Mouse (Mus musculus) midbrain, embryonic 12.5 days (tissue): ENCODE results near the gene Lmntd1. TPM values are rescaled to one million over a fixed set of nuclear protein-coding genes. Genes with fewer than 3 reads are reported as not detected.

Experiments used
- ATAC-seq: fragments of 200-750 bp; cut with Nextera tagmentation; 2 replicates; pipeline ENCODE4 v1.8.0; 2017; ENCODE audit warnings: low read depth, moderate TSS enrichment, moderate library complexity; ENCODE audit not compliant: low FRiP score
- H3K27ac ChIP-seq: fragments of 300-500 bp; sonication (generic); replicated peaks from 2 replicates; pipeline ENCODE4 v1.5.1; 2016; ENCODE audit warnings: mild to moderate bottlenecking
- H3K27me3 ChIP-seq: fragments of 300-500 bp; sonication (generic); 2 replicates; pipeline ENCODE4 v1.6.1; 2016; ENCODE audit warnings: mild to moderate bottlenecking
- H3K36me3 ChIP-seq: fragments of 300-500 bp; sonication (generic); 2 replicates; pipeline ENCODE4 v1.6.1; 2016
- H3K4me1 ChIP-seq: fragments of 300-500 bp; sonication (generic); 2 replicates; pipeline ENCODE4 v1.6.1; 2016
- H3K4me2 ChIP-seq: fragments of 300-500 bp; sonication (generic); replicated peaks from 2 replicates; pipeline ENCODE4 v1.6.1; 2016; ENCODE audit warnings: mild to moderate bottlenecking, moderate library complexity
- H3K4me3 ChIP-seq: fragments of 300-500 bp; sonication (generic); 2 replicates; pipeline ENCODE4 v1.5.1; 2016; ENCODE audit warnings: mild to moderate bottlenecking
- H3K9ac ChIP-seq: fragments of 300-500 bp; sonication (generic); replicated peaks from 2 replicates; pipeline ENCODE4 v1.6.1; 2016; ENCODE audit warnings: mild to moderate bottlenecking, moderate library complexity
- H3K9me3 ChIP-seq: fragments of 300-500 bp; sonication (generic); 2 replicates; pipeline ENCODE4 v1.6.1; 2016; ENCODE audit warnings: mild to moderate bottlenecking
- WGBS: fragments of 180-500 bp; shearing (Covaris S2); methylation state at CpG from one replicate; pipeline ENCODE4 v1.1.7; 2016; 5-methylcytosine and 5-hydroxymethylcytosine counted together
- polyA plus RNA-seq: library from polyadenylated mRNA; unstranded; fragments of >200 nt; fragmentation: Nextera tagmentation; extraction: Ambion mirVana; gene quantifications from 2 replicates; pipeline ENCODE4 v1.2.1, GENCODE M21; 2016

Lmntd1 gene
- polyA plus RNA-seq, 1 experiment from 2014 or later: 0.46 TPM

GRCm38 (mm10) chr6:145441416-145442110 lies 172.6 kb downstream of the Lmntd1 start:
- Histone ChIP-seq H3K9me3 (no peaks in the 10 kb centered on the region), H3K9ac (no peak overlapping the region), H3K4me1 (no peaks in the 10 kb centered on the region), H3K27me3 (no peaks in the 10 kb centered on the region), H3K4me2 (no peak overlapping the region), H3K27ac (no peak overlapping the region), H3K36me3 (no peaks in the 10 kb centered on the region), H3K4me3 (no peak overlapping the region)
- no peak for ATAC-seq
- 70% methylated on average over 18 of the region's 18 CpGs for WGBS

- H3K4me1 ChIP-seq: no peaks in the 10 kb centered on the region
- no peak for ATAC-seq
- H3K9ac ChIP-seq: no peak overlapping the region
- no peaks in the 10 kb centered on the region for H3K9me3 ChIP-seq
- H3K4me3 ChIP-seq: no peak overlapping the region
- no peaks in the 10 kb centered on the region for H3K36me3 ChIP-seq
- H3K27ac ChIP-seq: no peak overlapping the region
- H3K4me2 ChIP-seq: no peak overlapping the region
- 90% methylated on average over 5 of the region's 5 CpGs for WGBS
- no peaks in the 10 kb centered on the region for H3K27me3 ChIP-seq
Measured at GRCm38 (mm10) chr6:145438851-145439250, 175.3 kb downstream of the Lmntd1 start.

DNA sequence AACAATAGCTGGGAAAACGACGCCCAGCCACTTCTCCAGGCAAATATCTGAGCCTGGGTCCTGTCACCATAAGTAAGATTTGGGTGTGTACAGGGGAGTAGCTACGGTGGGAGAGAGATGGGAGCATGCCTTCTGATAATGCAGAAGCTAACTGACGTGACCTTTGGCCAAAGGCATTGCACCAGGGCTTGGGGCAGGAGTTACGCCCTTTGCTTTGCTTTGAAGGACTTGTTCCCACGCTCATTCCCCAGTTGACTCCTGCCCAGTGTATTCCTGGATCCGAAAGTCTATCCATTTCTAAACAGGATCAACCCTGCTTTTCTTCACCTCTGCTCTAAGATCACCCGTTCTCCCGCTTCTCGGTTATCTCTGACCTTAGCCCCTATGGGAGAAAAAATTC lies 178.4 kb downstream of the Lmntd1 start:
- no peak for ATAC-seq
- WGBS: 82% methylated on average over 10 of the region's 10 CpGs
- H3K36me3 ChIP-seq: no peaks in the 10 kb centered on the region
- H3K27ac ChIP-seq: no peak overlapping the region
- H3K4me2 ChIP-seq: no peak overlapping the region
- H3K9ac ChIP-seq: no peak overlapping the region
- no peak overlapping the region for H3K4me3 ChIP-seq
- no peaks in the 10 kb centered on the region for H3K27me3 ChIP-seq
- 0 out of 2 replicates have a peak, but pooled peaks cover 5% of the 10 kb centered on the region for H3K4me1 ChIP-seq
- H3K9me3 ChIP-seq: no peaks in the 10 kb centered on the region

DNA sequence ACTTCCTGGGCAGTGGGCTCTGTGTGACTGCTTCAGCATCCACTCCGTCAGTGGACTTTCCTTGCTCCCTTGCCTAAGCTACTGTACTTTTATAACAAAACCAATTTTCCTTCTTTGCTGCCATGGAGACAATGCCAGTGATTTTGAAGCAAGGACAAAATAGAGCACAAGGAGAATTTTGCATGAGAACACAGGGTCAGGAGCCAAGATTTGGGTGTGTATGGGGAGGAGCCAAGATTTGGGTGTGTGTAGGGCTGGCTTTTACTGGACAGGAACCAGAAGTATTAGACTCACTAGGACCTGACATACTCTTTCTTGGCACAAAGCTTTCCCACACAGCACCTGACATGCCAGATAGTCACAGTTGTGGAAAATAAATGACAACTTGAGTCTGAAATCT lies 179.0 kb downstream of the Lmntd1 start:
- Histone ChIP-seq H3K36me3 (no peaks in the 10 kb centered on the region), H3K4me2 (no peak overlapping the region), H3K27ac (no peak overlapping the region), H3K4me3 (no peak overlapping the region), H3K9me3 (no peaks in the 10 kb centered on the region), H3K4me1 (0 out of 2 replicates have a peak, but pooled peaks cover 5% of the 10 kb centered on the region), H3K9ac (no peak overlapping the region), H3K27me3 (no peaks in the 10 kb centered on the region)
- 86% methylated on average over 1 of the region's 1 CpGs for WGBS
- ATAC-seq: no peak

DNA sequence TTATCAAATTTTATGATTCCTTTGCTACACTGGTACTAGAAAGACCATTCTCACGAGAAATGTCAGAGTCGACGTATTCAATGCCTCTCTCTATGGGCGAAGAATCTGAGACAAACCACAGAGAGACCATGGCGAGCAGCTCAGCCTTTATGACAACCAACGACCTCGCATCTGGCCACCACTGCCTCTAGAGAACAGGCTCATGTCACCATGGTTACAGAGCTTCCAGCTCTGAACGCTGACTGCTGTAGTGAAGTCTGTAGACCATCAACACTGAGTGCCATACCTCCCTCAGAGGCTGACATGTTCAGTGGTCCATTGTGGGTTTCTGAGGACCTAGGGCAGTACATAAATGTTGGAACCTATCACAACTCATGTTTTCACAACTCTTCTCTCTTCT lies 180.2 kb downstream of the Lmntd1 start:
- Histone ChIP-seq H3K27ac (no peak overlapping the region), H3K9me3 (no peaks in the 10 kb centered on the region), H3K9ac (no peak overlapping the region), H3K36me3 (no peaks in the 10 kb centered on the region), H3K27me3 (no peaks in the 10 kb centered on the region), H3K4me1 (0 out of 2 replicates have a peak, but pooled peaks cover 5% of the 10 kb centered on the region), H3K4me2 (no peak overlapping the region), H3K4me3 (no peak overlapping the region)
- ATAC-seq: no peak
- 80% methylated on average over 8 of the region's 8 CpGs for WGBS

GRCm38 (mm10) chr6:145432711-145433708 lies 181.1 kb downstream of the Lmntd1 start:
- no peaks in the 10 kb centered on the region for H3K36me3 ChIP-seq
- H3K27me3 ChIP-seq: no peaks in the 10 kb centered on the region
- no peak overlapping the region for H3K4me3 ChIP-seq
- H3K4me2 ChIP-seq: no peak overlapping the region
- WGBS: 70% methylated on average over 11 of the region's 11 CpGs
- H3K27ac ChIP-seq: no peak overlapping the region
- H3K4me1 ChIP-seq: 0 out of 2 replicates have a peak, but pooled peaks cover 5% of the 10 kb centered on the region
- ATAC-seq: peak; percentile 73
- no peaks in the 10 kb centered on the region for H3K9me3 ChIP-seq
- no peak overlapping the region for H3K9ac ChIP-seq

GRCm38 (mm10) chr6:145431747-145432146 lies 182.4 kb downstream of the Lmntd1 start:
- Histone ChIP-seq H3K9me3 (no peaks in the 10 kb centered on the region), H3K9ac (no peak overlapping the region), H3K27ac (no peak overlapping the region), H3K4me1 (0 out of 2 replicates have a peak, but pooled peaks cover 6% of the 10 kb centered on the region), H3K4me2 (no peak overlapping the region), H3K27me3 (no peaks in the 10 kb centered on the region), H3K4me3 (no peak overlapping the region), H3K36me3 (no peaks in the 10 kb centered on the region)
- ATAC-seq: no peak
- 88% methylated on average over 14 of the region's 14 CpGs for WGBS

DNA sequence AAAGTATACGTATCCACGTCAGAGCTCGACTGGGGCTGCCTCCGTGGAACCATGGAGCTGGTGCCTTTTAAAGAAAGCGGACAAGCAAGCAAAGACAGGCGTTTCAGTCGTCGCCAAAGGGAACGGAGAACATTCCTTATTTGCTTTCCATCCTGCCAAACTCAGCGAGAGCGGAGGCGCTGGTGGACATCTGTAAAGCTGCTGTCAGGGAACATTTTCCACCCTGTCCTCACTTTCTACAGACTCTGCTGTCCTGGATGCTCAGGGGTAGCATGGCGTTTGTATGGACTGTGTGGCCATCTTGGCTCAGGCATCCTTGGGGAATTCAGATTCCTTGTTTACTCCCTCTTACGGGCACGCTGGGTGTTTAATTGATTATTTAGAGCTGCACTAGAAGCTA lies 186.7 kb downstream of the Lmntd1 start:
- no peaks in the 10 kb centered on the region for H3K36me3 ChIP-seq
- no peak overlapping the region for H3K4me3 ChIP-seq
- H3K27ac ChIP-seq: no peak overlapping the region
- H3K4me2 ChIP-seq: peak overlapping the region; percentile 21
- 60% methylated on average over 15 of the region's 15 CpGs for WGBS
- peaks cover 6% of the 10 kb centered on the region; the same call in 1 of the 2 replicates for H3K4me1 ChIP-seq
- no peaks in the 10 kb centered on the region for H3K27me3 ChIP-seq
- H3K9ac ChIP-seq: no peak overlapping the region
- no peaks in the 10 kb centered on the region for H3K9me3 ChIP-seq
- peak; percentile 77; the same call in 1 of the 2 replicates for ATAC-seq

- no peak overlapping the region for H3K27ac ChIP-seq
- no peaks in the 10 kb centered on the region for H3K9me3 ChIP-seq
- H3K4me3 ChIP-seq: no peak overlapping the region
- H3K9ac ChIP-seq: no peak overlapping the region
- peaks cover 3% of the 10 kb centered on the region; the same call in 1 of the 2 replicates for H3K4me1 ChIP-seq
- H3K36me3 ChIP-seq: no peaks in the 10 kb centered on the region
- 69% methylated on average over 10 of the region's 10 CpGs for WGBS
- no peak for ATAC-seq
- no peaks in the 10 kb centered on the region for H3K27me3 ChIP-seq
- no peak overlapping the region for H3K4me2 ChIP-seq
Measured at GRCm38 (mm10) chr6:145426501-145426900, 187.6 kb downstream of the Lmntd1 start.

- H3K4me1 ChIP-seq: peaks cover 3% of the 10 kb centered on the region; the same call in 1 of the 2 replicates
- WGBS: 76% methylated on average over 1 of the region's 1 CpGs
Measured at GRCm38 (mm10) chr6:145424156-145424555, 190.0 kb downstream of the Lmntd1 start.

DNA sequence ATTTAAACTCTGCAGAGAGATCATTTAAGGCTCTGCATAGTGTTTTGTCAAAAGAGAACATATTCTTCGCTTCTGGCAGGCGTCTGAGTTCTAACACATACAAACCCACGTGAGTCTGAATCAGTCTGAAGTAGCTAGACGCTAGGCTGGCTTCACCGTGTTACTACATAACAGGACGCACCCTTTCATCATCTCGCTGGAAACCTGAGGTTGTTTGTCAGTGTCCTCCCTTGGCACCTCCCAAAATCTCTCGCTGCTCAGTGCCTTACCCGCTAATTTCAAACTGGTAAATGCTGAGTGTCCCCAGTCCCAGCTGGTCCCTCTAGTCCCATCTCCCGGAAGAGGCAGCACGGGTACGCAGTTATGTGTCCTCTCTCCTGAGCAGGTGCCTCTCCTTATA lies 190.6 kb downstream of the Lmntd1 start:
- 85% methylated on average over 12 of the region's 12 CpGs for WGBS
- Histone ChIP-seq H3K36me3 (no peaks in the 10 kb centered on the region), H3K27me3 (no peaks in the 10 kb centered on the region), H3K4me1 (peaks cover 3% of the 10 kb centered on the region; the same call in 1 of the 2 replicates), H3K9me3 (no peaks in the 10 kb centered on the region), H3K9ac (no peak overlapping the region), H3K4me2 (no peak overlapping the region), H3K4me3 (no peak overlapping the region), H3K27ac (no peak overlapping the region)
- ATAC-seq: no peak

More at GRCm38 (mm10) chr6:145424156-145424555, 190.0 kb downstream of the Lmntd1 start:
- H3K4me3 ChIP-seq: no peak overlapping the region
- H3K27ac ChIP-seq: no peak overlapping the region
- H3K4me2 ChIP-seq: no peak overlapping the region
- H3K36me3 ChIP-seq: no peaks in the 10 kb centered on the region
- no peaks in the 10 kb centered on the region for H3K27me3 ChIP-seq
- H3K9me3 ChIP-seq: no peaks in the 10 kb centered on the region
- no peak overlapping the region for H3K9ac ChIP-seq
- no peak for ATAC-seq

DNA sequence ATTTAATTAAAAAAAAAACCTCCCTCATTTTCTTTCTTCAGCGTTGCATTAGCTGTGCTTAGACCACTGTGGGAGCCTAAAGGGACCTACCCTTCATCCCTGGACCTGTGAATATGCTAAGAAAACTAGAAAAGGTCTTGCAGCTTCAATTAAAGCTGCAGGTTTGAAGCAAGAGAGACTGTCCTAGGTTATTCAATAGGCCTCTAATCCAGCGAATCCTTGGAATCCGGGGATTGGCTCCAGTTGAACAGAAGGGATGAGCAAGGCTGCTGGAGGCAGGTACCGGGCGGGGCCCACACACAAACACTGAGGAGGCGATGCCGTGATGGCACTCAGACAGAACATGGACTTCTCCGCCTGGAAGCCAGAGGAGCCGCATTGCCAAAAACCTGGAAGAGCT lies 192.5 kb downstream of the Lmntd1 start:
- ATAC-seq: no peak
- Histone ChIP-seq H3K4me2 (no peak overlapping the region), H3K9ac (no peak overlapping the region), H3K27me3 (no peaks in the 10 kb centered on the region), H3K9me3 (no peaks in the 10 kb centered on the region), H3K27ac (no peak overlapping the region), H3K36me3 (no peaks in the 10 kb centered on the region), H3K4me3 (no peak overlapping the region), H3K4me1 (peaks cover 2% of the 10 kb centered on the region; the same call in 1 of the 2 replicates)
- 87% methylated on average over 9 of the region's 9 CpGs for WGBS
